Mouse (Mus musculus): Measurements from ENCODE around the gene 4921517D22Rik. TPM values are rescaled to one million over a fixed set of nuclear protein-coding genes. Genes with fewer than 3 reads are reported as not detected.
"Not testable (repeated sequence)": the region's sequence is repeated elsewhere in the genome, so short reads cannot be mapped to it uniquely, and the experiment has no call there.

4921517D22Rik gene
- polyA plus RNA-seq, 1 experiment from 2014 or later, result not detected

DNA sequence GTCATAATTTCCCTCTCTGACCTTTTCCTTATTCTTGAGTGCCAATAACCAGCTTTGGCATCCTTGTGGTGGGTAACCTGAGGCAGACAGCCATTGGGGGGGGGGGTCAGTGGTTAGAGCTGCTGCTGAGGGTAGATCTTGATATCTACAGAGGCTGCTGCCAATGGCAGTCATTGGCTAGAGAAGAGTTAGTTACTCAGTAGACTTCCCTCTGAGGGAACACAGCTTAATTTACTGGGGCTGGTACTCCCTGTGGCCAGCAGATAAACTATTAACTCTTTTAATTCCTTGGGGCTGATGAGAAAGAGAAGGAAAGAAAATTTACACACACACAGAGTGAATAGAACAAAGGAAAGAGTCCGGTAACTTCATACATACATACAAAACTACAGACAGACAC is 25.6 kb upstream of the 4921517D22Rik start:
- H3K27ac ChIP-seq, result no peak overlapping the region
- H3K27me3 ChIP-seq, result no peaks in the 10 kb centered on the region
- WGBS, result 100% methylated on average over 1 of the region's 1 CpGs
- H3K9ac ChIP-seq, result no peak overlapping the region
- ATAC-seq (ENCODE audit: low FRiP score), result no peak
- H3K4me3 ChIP-seq, result no peak overlapping the region
- H3K36me3 ChIP-seq, result no peaks in the 10 kb centered on the region
- H3K4me2 ChIP-seq, result no peak overlapping the region
- H3K9me3 ChIP-seq, result no peaks in the 10 kb centered on the region
- H3K4me1 ChIP-seq (replicated peaks), result peaks cover 7% of the 10 kb centered on the region; the same call in 1 of the 2 replicates

DNA sequence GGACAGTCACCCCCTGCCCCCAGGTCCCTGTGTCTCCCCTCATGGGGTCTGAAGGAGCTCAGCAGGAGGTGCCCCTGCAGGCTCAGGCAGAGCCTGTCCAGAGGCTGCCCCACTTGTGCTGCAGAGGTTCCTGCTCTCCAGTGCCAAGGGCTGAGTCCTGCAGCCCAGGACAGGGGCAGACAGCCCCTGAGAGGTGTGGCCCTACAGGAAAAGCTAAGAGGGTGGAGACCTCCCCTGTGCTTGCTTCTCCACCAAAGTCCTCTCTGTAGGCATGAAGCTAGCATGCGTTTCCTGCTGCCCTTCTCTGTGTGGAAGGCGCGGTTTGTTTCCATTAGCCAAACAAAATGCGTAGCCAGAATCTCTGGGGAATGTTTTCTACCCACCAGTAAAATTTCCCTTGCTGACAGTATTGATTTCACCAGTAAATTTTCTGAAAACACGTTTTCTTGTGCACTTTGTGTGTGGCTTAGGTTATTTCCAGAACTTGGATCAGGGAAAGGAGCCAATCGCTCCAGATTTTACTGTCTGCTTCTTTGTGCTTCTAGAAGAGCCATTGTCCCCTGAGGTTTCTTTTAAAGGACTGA is 25.0 kb upstream of the 4921517D22Rik start:
- not testable (repeated sequence) for H3K9ac ChIP-seq; H3K27ac ChIP-seq; H3K36me3 ChIP-seq; ATAC-seq (ENCODE audit: low FRiP score); H3K27me3 ChIP-seq; H3K4me2 ChIP-seq; H3K9me3 ChIP-seq; H3K4me3 ChIP-seq; H3K4me1 ChIP-seq (replicated peaks)
- 41% methylated on average over 6 of the region's 6 CpGs for WGBS

GRCm38 (mm10) chr13:59713710-59714109 is 19.8 kb upstream of the 4921517D22Rik start:
- no peak overlapping the region for H3K9ac ChIP-seq
- no peaks in the 10 kb centered on the region for H3K27me3 ChIP-seq
- H3K27ac ChIP-seq, result no peak overlapping the region
- no peak overlapping the region for H3K4me2 ChIP-seq
- no peak overlapping the region for H3K4me3 ChIP-seq
- no peaks in the 10 kb centered on the region for H3K9me3 ChIP-seq
- no peaks in the 10 kb centered on the region for H3K36me3 ChIP-seq
- 40% methylated on average over 3 of the region's 3 CpGs for WGBS
- ATAC-seq (ENCODE audit: low FRiP score), result no peak
- no peaks in the 10 kb centered on the region for H3K4me1 ChIP-seq (replicated peaks)

GRCm38 (mm10) chr13:59711984-59712383 is 18.1 kb upstream of the 4921517D22Rik start, which contains the start of gene Spata31d1b:
TSS of gene Spata31d1b (plus strand) at chr13:59712284.
- H3K27me3 ChIP-seq; H3K27ac ChIP-seq; H3K9me3 ChIP-seq; H3K4me1 ChIP-seq (replicated peaks); H3K36me3 ChIP-seq; H3K4me3 ChIP-seq; ATAC-seq (ENCODE audit: low FRiP score); H3K9ac ChIP-seq; H3K4me2 ChIP-seq: not testable (repeated sequence)
- 66% methylated on average over 3 of the region's 3 CpGs for WGBS

DNA sequence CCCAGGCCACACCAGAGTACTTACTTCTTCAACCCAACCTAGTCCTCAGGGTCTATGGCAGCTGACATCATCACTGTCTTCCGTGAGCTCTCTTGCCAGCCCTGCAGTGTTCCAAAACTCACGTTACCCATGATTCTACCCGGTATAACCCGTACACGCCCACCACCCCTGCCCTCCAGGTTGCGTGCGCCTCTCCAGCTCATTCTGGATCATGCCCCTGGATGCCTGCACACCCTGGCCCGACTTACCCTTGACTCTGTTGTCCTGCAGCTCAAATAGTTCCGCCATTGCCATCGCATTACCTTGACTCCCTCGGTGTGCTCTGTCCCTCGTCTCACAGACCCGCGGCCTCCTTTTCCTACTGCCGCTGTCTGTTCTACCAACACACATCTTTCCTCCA is 16.3 kb upstream of the 4921517D22Rik start, which contains the start of gene Spata31d1a:
Gene Spata31d1a (minus strand): TSS at position 101 of the 400 bp plus-strand sequence.
- H3K4me2 ChIP-seq, result no peak within 1 kb of the TSS
- 92% methylated on average over 15 of the region's 15 CpGs for WGBS
- no peak within 1 kb of the TSS for H3K4me3 ChIP-seq
- no peak within 1 kb of the TSS for H3K27ac ChIP-seq
- no peaks in the 10 kb centered on the region for H3K4me1 ChIP-seq (replicated peaks)
- no peaks in the 10 kb centered on the region for H3K27me3 ChIP-seq
- no peak for ATAC-seq (ENCODE audit: low FRiP score)
- H3K9me3 ChIP-seq, result no peaks in the 10 kb centered on the region
- H3K36me3 ChIP-seq, result no peaks in the 10 kb centered on the region
- H3K9ac ChIP-seq, result no peak within 1 kb of the TSS

DNA sequence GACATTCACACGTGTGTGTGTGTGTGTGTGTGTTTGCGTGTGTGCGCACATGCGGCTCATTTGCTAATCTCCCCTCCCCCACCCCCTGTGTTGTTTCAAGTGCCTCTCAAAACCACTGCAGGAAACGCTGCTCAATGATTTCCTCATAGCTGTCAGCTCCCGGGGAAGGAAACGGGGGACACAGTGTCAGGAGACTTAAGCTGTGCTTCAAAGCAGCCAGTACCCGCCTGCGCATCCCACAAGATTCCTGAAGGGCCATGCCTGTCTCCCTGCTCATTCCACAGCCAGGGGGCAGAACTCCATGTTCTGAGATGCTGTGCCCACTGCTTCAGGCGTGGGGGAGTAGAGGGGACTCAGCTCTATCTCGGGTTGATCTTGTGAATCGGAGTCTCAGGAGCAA is 10.7 kb upstream of the 4921517D22Rik start:
- Histone ChIP-seq H3K27me3 (0 out of 2 replicates have a peak, but pooled peaks cover 2% of the 10 kb centered on the region), H3K27ac (no peak overlapping the region), H3K9me3 (no peaks in the 10 kb centered on the region), H3K9ac (no peak overlapping the region), H3K36me3 (no peaks in the 10 kb centered on the region), H3K4me1 (replicated peaks) (0 out of 2 replicates have a peak, but pooled peaks cover 8% of the 10 kb centered on the region), H3K4me2 (no peak overlapping the region), H3K4me3 (no peak overlapping the region)
- 62% methylated on average over 12 of the region's 12 CpGs for WGBS
- ATAC-seq (ENCODE audit: low FRiP score), result no peak

DNA sequence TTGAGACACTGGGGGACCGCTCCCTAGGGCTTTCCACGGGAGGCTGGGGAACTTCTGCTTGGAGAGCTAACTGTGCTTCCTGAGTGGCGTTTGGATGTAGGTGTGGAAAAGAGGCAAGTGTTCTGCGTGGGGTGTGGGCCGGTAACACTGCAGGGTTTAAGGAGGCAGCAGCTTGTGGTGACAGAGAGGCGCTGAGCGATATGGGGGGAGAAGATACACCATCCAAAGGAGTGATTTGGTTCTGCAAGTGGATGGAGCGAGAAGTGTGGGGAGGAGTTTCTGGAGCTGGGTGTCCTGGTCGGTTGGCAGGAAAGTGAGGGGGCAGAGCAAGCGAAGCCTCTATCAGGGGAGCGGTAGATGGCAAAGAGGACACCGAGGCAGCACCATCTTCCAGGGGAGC is 9.6 kb upstream of the 4921517D22Rik start:
- 88% methylated on average over 12 of the region's 12 CpGs for WGBS
- H3K4me2 ChIP-seq, result no peak overlapping the region
- H3K27ac ChIP-seq, result no peak overlapping the region
- H3K4me1 ChIP-seq (replicated peaks), result 0 out of 2 replicates have a peak, but pooled peaks cover 8% of the 10 kb centered on the region
- no peak overlapping the region for H3K9ac ChIP-seq
- no peaks in the 10 kb centered on the region for H3K9me3 ChIP-seq
- no peaks in the 10 kb centered on the region for H3K36me3 ChIP-seq
- no peak overlapping the region for H3K4me3 ChIP-seq
- H3K27me3 ChIP-seq, result 0 out of 2 replicates have a peak, but pooled peaks cover 2% of the 10 kb centered on the region
- no peak for ATAC-seq (ENCODE audit: low FRiP score)

- H3K4me3 ChIP-seq; H3K27ac ChIP-seq; H3K27me3 ChIP-seq; H3K9me3 ChIP-seq; H3K4me1 ChIP-seq (replicated peaks); H3K4me2 ChIP-seq; H3K9ac ChIP-seq; H3K36me3 ChIP-seq; ATAC-seq (ENCODE audit: low FRiP score): not testable (repeated sequence)
- 45% methylated on average over 1 of the region's 1 CpGs for WGBS
These were observed 6.2 kb upstream of the 4921517D22Rik start for GRCm38 (mm10) chr13:59700137-59700536.

DNA sequence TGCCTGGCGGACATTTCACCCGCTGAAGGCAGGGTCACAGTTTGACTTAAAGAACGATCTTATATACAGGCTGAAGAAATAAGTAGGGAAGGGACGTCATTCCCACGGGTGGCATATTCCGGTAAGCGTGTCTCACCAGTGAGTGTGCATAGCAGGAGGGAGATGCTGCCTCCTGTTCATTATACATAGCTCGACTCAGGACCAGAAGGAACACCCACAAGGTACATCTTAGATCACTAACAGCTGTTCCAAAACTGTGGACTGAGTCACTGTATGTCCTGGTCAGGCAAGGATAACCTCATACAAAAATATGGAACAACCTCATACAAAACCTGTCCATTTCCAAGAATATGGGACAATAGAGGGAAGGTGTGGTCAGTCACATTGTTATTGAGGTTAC is 5.2 kb upstream of the 4921517D22Rik start:
- Histone ChIP-seq H3K4me2 (no peak overlapping the region), H3K36me3 (no peaks in the 10 kb centered on the region), H3K27ac (no peak overlapping the region), H3K4me3 (no peak overlapping the region), H3K9me3 (no peaks in the 10 kb centered on the region), H3K4me1 (replicated peaks) (0 out of 2 replicates have a peak, but pooled peaks cover 3% of the 10 kb centered on the region), H3K9ac (no peak overlapping the region), H3K27me3 (0 out of 2 replicates have a peak, but pooled peaks cover 5% of the 10 kb centered on the region)
- no peak for ATAC-seq (ENCODE audit: low FRiP score)
- WGBS, result 91% methylated on average over 8 of the region's 8 CpGs

GRCm38 (mm10) chr13:59695781-59696180 is 1.9 kb upstream of the 4921517D22Rik start:
- Histone ChIP-seq H3K4me3 (no peak overlapping the region), H3K27me3 (0 out of 2 replicates have a peak, but pooled peaks cover 3% of the 10 kb centered on the region), H3K4me2 (no peak overlapping the region), H3K36me3 (no peaks in the 10 kb centered on the region), H3K9me3 (no peaks in the 10 kb centered on the region), H3K4me1 (replicated peaks) (no peaks in the 10 kb centered on the region; the same call in 1 of the 2 replicates), H3K27ac (no peak overlapping the region), H3K9ac (no peak overlapping the region)
- no peak for ATAC-seq (ENCODE audit: low FRiP score)
- 90% methylated on average over 7 of the region's 7 CpGs for WGBS

GRCm38 (mm10) chr13:59691478-59691877 is 2.4 kb downstream of the 4921517D22Rik start:
- Histone ChIP-seq H3K36me3 (no peaks in the 10 kb centered on the region), H3K9me3 (no peaks in the 10 kb centered on the region), H3K4me2 (no peak overlapping the region), H3K4me3 (no peak overlapping the region), H3K27ac (no peak overlapping the region), H3K27me3 (no peaks in the 10 kb centered on the region), H3K4me1 (replicated peaks) (no peaks in the 10 kb centered on the region; the same call in 1 of the 2 replicates), H3K9ac (no peak overlapping the region)
- 18% methylated on average over 10 of the region's 10 CpGs for WGBS
- ATAC-seq (ENCODE audit: low FRiP score), result no peak

GRCm38 (mm10) chr13:59690576-59690975 is 3.3 kb downstream of the 4921517D22Rik start:
- Histone ChIP-seq H3K27me3 (no peaks in the 10 kb centered on the region), H3K4me3 (no peak overlapping the region), H3K4me1 (replicated peaks) (no peaks in the 10 kb centered on the region; the same call in 1 of the 2 replicates), H3K9ac (no peak overlapping the region), H3K36me3 (no peaks in the 10 kb centered on the region), H3K27ac (no peak overlapping the region), H3K9me3 (no peaks in the 10 kb centered on the region), H3K4me2 (no peak overlapping the region)
- WGBS, result 86% methylated on average over 7 of the region's 7 CpGs
- ATAC-seq (ENCODE audit: low FRiP score), result no peak

DNA sequence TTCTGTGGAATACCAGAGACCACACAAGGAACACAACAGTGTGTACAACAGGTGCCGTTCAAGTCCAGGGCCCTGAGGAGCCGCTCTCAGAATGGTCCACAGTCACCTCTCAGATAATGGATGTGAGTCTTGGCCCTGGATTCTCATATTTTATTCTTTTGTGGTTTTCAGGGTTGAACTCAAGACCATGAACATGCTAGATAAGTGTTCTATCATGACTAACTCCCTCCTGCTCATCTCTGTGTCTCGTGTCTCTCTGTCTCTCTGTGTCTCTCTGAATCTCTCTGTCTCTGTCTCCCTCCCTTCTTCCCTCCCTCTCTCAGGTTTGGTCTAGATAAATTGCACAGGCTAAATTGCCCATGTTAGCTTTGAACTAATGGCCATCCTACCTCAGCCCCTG is 4.1 kb downstream of the 4921517D22Rik start:
- Histone ChIP-seq H3K4me1 (replicated peaks) (no peaks in the 10 kb centered on the region; the same call in 1 of the 2 replicates), H3K27ac (no peak overlapping the region), H3K4me2 (no peak overlapping the region), H3K9ac (no peak overlapping the region), H3K9me3 (no peaks in the 10 kb centered on the region), H3K27me3 (no peaks in the 10 kb centered on the region), H3K4me3 (no peak overlapping the region), H3K36me3 (no peaks in the 10 kb centered on the region)
- 95% methylated on average over 3 of the region's 3 CpGs for WGBS
- ATAC-seq (ENCODE audit: low FRiP score), result no peak
